Mouse (Mus musculus) limb, embryonic 11.5 days (tissue): Measurements from ENCODE around the gene Mest. TPM values are rescaled to one million over a fixed set of nuclear protein-coding genes. Genes with fewer than 3 reads are reported as not detected.
A peak's percentile ranks its signal among the peaks of the same experiment; 100 is the strongest.

ENCODE experiments used
- ATAC-seq: fragments of 200-750 bp; cut with Nextera tagmentation; 2 replicates; pipeline ENCODE4 v1.8.0; 2017; ENCODE audit warnings: low read depth; ENCODE audit not compliant: insufficient number of reproducible peaks, low FRiP score, low TSS enrichment
- DNase-seq: peaks from one replicate; pipeline ENCODE4 v3.0.0-alpha.2; 2015; ENCODE audit warnings: low spot score
- H3K27ac ChIP-seq: fragments of 300-500 bp; sonication (generic); replicated peaks from 2 replicates; pipeline ENCODE4 v1.5.1; 2014; ENCODE audit warnings: low read depth, mild to moderate bottlenecking, low read length
- H3K27me3 ChIP-seq: fragments of 300-500 bp; sonication (generic); 2 replicates; pipeline ENCODE4 v1.6.1; 2014; ENCODE audit warnings: mild to moderate bottlenecking, low read length, mixed read lengths; ENCODE audit not compliant: control insufficient read depth, insufficient read depth
- H3K36me3 ChIP-seq: fragments of 300-500 bp; sonication (generic); 2 replicates; pipeline ENCODE4 v1.6.1; 2014; ENCODE audit warnings: mild to moderate bottlenecking, low read length, moderate library complexity, mixed read lengths; ENCODE audit not compliant: control insufficient read depth, insufficient read depth
- H3K4me1 ChIP-seq: fragments of 300-500 bp; sonication (generic); 2 replicates; pipeline ENCODE4 v1.6.1; 2014; ENCODE audit warnings: low read length, mixed read lengths; ENCODE audit not compliant: control insufficient read depth, insufficient read depth
- H3K4me2 ChIP-seq: fragments of 300-500 bp; sonication (generic); 2 replicates; pipeline ENCODE4 v1.6.1; 2014; ENCODE audit warnings: low read depth, mild to moderate bottlenecking, moderate library complexity; ENCODE audit not compliant: severe bottlenecking
- H3K4me3 ChIP-seq: fragments of 300-500 bp; sonication (generic); 2 replicates; pipeline ENCODE4 v1.5.1; 2014; ENCODE audit warnings: low read depth, low read length
- H3K9ac ChIP-seq: fragments of 300-500 bp; sonication (generic); 2 replicates; pipeline ENCODE4 v1.6.1; 2014; ENCODE audit warnings: mild to moderate bottlenecking, low read length
- H3K9me3 ChIP-seq: fragments of 300-500 bp; sonication (generic); 2 replicates; pipeline ENCODE4 v1.6.1; 2016; ENCODE audit warnings: low read length; ENCODE audit not compliant: control insufficient read depth
- WGBS: fragments of 180-500 bp; shearing (Covaris S2); extraction: QIAGEN DNeasy Blood & Tissue Kit; methylation state at CpG from one replicate; pipeline ENCODE4 v1.1.7; 2014; 5-methylcytosine and 5-hydroxymethylcytosine counted together
- polyA plus RNA-seq: library from polyadenylated mRNA; unstranded; fragments of >200 nt; fragmentation: Nextera tagmentation; extraction: Ambion mirVana; gene quantifications from 2 replicates; pipeline ENCODE4 v1.2.1, GENCODE M21; 2014

The Mest gene
- polyA plus RNA-seq, 1 experiment from 2014 or later = 2,987 TPM

DNA sequence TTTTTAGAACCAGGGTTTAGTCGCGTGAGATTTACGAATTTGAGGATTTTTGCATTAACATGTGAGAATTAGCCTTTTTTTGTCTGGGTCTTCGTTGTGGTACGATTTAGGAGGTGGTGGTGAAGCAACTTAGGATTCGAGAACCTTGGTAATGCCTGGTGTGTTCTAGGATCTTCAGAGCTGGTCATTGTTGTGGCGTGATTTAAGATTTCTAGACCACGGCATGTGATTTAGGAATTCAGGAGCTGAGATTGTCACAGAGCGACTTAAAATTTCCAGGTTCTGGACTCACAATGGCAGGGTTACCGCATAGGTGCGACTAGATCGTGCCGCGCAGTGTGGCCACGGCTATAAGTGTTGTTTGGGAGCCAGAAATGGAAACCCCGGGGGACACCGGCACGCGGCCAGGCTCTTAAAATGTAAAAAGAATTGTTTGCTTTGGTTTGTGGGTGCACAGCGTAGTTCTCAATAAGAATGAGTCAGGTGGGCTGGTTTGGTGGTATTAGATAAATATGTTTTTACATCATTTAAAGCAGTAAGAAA is 15.2 kb downstream of the Mest start:
- Histone ChIP-seq H3K36me3 (peaks cover 6% of the 10 kb centered on the region; the same call in 1 of the 2 replicates), H3K27me3 (no peaks in the 10 kb centered on the region), H3K9me3 (peaks cover 29% of the 10 kb centered on the region), H3K4me3 (peak overlapping the region; percentile 67), H3K4me2 (peak overlapping the region; percentile 61), H3K9ac (peak overlapping the region; percentile 83), H3K4me1 (no peaks in the 10 kb centered on the region), H3K27ac (peak overlapping the region; percentile 87)
- DNase-seq (no peak), ATAC-seq (no peak)
- WGBS = 54% methylated on average over 20 of the region's 20 CpGs

- H3K9me3 ChIP-seq = peaks cover 29% of the 10 kb centered on the region
- peak overlapping the region; percentile 67 for H3K4me3 ChIP-seq
- H3K4me1 ChIP-seq = no peaks in the 10 kb centered on the region
- no peaks in the 10 kb centered on the region for H3K27me3 ChIP-seq
- H3K27ac ChIP-seq = peak overlapping the region; percentile 87
- 52% methylated on average over 10 of the region's 10 CpGs for WGBS
- no peak for ATAC-seq
- H3K36me3 ChIP-seq = peaks cover 10% of the 10 kb centered on the region; the same call in 1 of the 2 replicates
- peak overlapping the region; percentile 61 for H3K4me2 ChIP-seq
- DNase-seq = no peak
- H3K9ac ChIP-seq = peak overlapping the region; percentile 83
Observed at GRCm38 (mm10) chr6:30739177-30739747, 15.9 kb downstream of the Mest start.

DNA sequence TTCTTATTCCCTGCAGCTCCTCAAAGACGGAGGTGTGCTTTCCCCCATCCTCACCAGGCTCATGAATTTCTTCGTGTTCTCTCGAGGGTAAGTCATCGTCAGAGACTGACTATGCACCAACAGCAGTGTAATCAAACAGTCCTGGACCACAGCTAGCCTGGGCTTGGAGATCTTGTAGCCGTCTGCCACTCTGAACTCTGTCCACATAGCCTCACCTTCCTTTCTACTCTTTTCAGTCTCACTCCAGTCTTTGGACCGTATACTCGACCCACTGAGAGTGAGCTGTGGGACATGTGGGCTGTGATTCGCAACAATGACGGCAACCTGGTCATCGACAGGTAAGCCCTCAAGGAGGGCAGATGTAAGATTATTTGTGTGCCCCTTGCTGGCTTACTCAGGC is 21.5 kb downstream of the Mest start:
- Histone ChIP-seq H3K27ac (no peak overlapping the region), H3K4me3 (no peak overlapping the region), H3K4me2 (no peak overlapping the region), H3K36me3 (peaks cover 14% of the 10 kb centered on the region; the same call in 1 of the 2 replicates), H3K9ac (no peak overlapping the region), H3K4me1 (0 out of 2 replicates have a peak, but pooled peaks cover 2% of the 10 kb centered on the region), H3K27me3 (no peaks in the 10 kb centered on the region), H3K9me3 (peaks cover 6% of the 10 kb centered on the region)
- DNase-seq (no peak), ATAC-seq (no peak)
- WGBS = 79% methylated on average over 10 of the region's 10 CpGs

DNA sequence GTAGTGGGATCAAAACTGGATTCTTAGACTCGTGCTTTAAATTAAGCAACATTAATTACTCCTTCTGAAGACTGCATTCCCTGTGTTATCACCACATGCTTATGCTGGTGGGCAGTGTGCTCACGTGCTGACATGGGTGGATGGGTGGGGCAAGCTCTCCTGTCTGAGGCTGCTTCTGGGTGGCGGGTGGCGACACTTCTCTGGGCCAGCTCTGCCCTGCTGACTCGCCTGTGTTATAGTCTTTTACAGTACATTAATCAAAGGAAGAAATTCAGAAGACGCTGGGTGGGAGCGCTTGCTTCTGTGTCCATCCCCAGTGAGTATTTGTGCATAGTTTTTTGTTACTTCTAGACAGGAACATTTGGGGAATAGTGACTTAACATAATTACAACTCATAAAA is 22.2 kb downstream of the Mest start:
- Histone ChIP-seq H3K27ac (no peak overlapping the region), H3K9me3 (peaks cover under 1% of the 10 kb centered on the region; the same call in 1 of the 2 replicates), H3K4me2 (no peak overlapping the region), H3K9ac (no peak overlapping the region), H3K4me3 (no peak overlapping the region), H3K4me1 (0 out of 2 replicates have a peak, but pooled peaks cover 2% of the 10 kb centered on the region), H3K36me3 (peaks cover 14% of the 10 kb centered on the region; the same call in 1 of the 2 replicates), H3K27me3 (no peaks in the 10 kb centered on the region)
- DNase-seq (no peak), ATAC-seq (no peak)
- 71% methylated on average over 7 of the region's 7 CpGs for WGBS

GRCm38 (mm10) chr6:30747631-30748357 is 24.4 kb downstream of the Mest start:
- Histone ChIP-seq H3K27me3 (no peaks in the 10 kb centered on the region), H3K9ac (no peak overlapping the region), H3K4me2 (no peak overlapping the region), H3K9me3 (no peaks in the 10 kb centered on the region), H3K4me3 (no peak overlapping the region), H3K27ac (no peak overlapping the region), H3K36me3 (peaks cover 10% of the 10 kb centered on the region; the same call in 1 of the 2 replicates), H3K4me1 (0 out of 2 replicates have a peak, but pooled peaks cover 2% of the 10 kb centered on the region)
- WGBS = 65% methylated on average over 7 of the region's 7 CpGs
- DNase-seq (no peak), ATAC-seq (no peak)

- H3K9me3 ChIP-seq = no peaks in the 10 kb centered on the region
Observed at GRCm38 (mm10) chr6:30748358-30748910, 25.1 kb downstream of the Mest start.

DNA sequence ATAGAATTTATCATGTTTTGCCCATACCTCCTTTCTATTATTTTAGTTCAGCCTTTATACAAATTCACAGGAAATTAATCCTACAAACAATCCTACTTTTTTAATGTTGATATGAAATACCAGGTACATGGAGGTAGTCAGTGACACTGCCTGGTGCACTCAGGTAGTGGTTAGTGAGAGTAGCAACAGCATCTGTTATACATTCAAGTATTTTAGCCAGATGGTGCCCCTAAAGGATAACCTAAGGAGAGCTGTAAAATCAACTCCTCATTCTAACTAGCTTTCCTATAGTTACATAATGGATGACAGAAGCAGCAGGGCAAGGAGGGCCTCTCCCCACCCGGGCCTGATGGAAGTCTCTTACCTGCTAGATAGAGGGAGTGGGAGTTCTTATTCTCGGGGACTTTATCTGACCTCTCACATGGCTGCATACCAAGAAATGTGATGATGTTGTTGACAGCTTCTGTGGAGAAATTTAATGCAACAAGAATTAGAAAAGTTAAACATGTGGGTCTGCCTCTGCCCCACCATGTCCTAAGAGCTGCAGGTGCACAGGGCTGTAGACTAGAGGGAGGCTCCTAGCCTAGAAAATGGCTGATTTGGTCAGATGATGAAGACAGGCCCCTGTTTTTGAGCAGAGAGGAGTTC is 25.8 kb downstream of the Mest start:
- Histone ChIP-seq H3K27ac (no peak overlapping the region), H3K9me3 (no peaks in the 10 kb centered on the region), H3K27me3 (no peaks in the 10 kb centered on the region), H3K4me3 (no peak overlapping the region), H3K9ac (no peak overlapping the region), H3K4me1 (0 out of 2 replicates have a peak, but pooled peaks cover 2% of the 10 kb centered on the region), H3K4me2 (no peak overlapping the region), H3K36me3 (peaks cover 4% of the 10 kb centered on the region; the same call in 1 of the 2 replicates)
- 33% methylated on average over 2 of the region's 2 CpGs for WGBS
- DNase-seq = peak; percentile 62
- peak; percentile 61 for ATAC-seq

More at GRCm38 (mm10) chr6:30748358-30748910, 25.1 kb downstream of the Mest start:
- Histone ChIP-seq H3K4me1 (0 out of 2 replicates have a peak, but pooled peaks cover 2% of the 10 kb centered on the region), H3K36me3 (peaks cover 10% of the 10 kb centered on the region; the same call in 1 of the 2 replicates), H3K4me3 (no peak overlapping the region), H3K27me3 (no peaks in the 10 kb centered on the region), H3K4me2 (no peak overlapping the region), H3K9ac (no peak overlapping the region), H3K27ac (no peak overlapping the region)
- WGBS = 67% methylated on average over 6 of the region's 6 CpGs
- ATAC-seq (no peak), DNase-seq (no peak)

DNA sequence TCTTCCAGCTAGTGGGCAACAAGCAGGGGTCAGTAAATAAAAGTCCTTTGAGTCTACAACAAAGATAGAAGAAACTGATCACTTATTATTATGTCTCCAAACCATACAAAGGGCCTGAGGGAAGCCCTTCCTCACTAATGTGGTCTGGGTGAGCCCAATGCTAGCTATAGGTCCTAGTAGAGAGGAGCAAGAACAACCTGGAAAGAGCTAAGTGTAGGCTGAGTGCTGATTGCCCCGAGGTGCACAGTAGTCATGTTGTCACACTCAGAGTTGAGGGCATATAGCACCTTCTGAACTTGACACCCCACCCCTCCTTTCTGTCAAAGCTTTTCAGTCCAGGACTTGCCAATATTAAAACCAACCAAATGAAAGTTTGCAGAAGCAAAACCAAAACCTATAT is 26.5 kb downstream of the Mest start:
- Histone ChIP-seq H3K4me3 (no peak overlapping the region), H3K4me1 (0 out of 2 replicates have a peak, but pooled peaks cover 2% of the 10 kb centered on the region), H3K27ac (no peak overlapping the region), H3K4me2 (no peak overlapping the region), H3K27me3 (no peaks in the 10 kb centered on the region), H3K9me3 (no peaks in the 10 kb centered on the region), H3K36me3 (peaks cover 4% of the 10 kb centered on the region; the same call in 1 of the 2 replicates), H3K9ac (no peak overlapping the region)
- ATAC-seq (peak; percentile 75; the same call in 1 of the 2 replicates), DNase-seq (no peak)
- WGBS = 56% methylated on average over 1 of the region's 1 CpGs
